ENCODE assay signal across 23 mouse cellular contexts in the genomic region with DNA sequence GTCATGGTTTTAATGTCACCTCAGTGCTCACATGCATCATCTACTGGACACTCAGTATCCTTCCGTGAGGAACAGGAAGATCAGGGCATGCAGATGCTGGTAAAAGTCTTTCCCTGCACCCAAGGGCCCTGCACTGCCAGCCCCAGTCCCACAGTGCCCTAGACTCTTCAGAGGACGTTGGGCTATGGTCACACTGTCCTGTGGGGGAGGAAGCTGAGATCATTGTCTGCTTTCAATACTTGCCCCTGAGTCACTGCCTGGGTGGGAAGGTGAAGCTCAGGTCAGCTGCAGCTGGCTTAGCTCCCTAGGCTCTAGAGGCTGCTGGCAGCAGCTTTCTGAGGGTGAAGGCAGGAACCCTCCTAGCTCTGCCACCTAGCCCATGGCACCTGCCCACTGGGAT. TPM values are rescaled to one million over a fixed set of nuclear protein-coding genes. Genes with fewer than 3 reads are reported as not detected.
A peak's percentile ranks its signal among the peaks of the same experiment; 100 is the strongest.
DNase-seq lines count a peak whose midpoint lies in the region; ATAC-seq and TF ChIP-seq lines count a peak whose summit lies in the region.
"Had no signal": no experiment of that assay in that cellular context is flagged by ENCODE, and none has a peak within 500 bp of the region (broad histone marks: within the 10 kb centered on the region; RNA-seq: fewer than 3 reads in every experiment).

No protein-coding gene starts in this region.

- no peak overlapping the region for H3K27ac ChIP-seq in heart, embryonic 10.5 days
- H3K27ac ChIP-seq in CH12.LX (ENCODE audit: insufficient read depth, low read depth): no peak overlapping the region
- H3K27ac ChIP-seq in intestine, embryonic 15.5 days: no peak overlapping the region
- no peak overlapping the region for H3K27ac ChIP-seq in liver, postnatal 0 days (ENCODE audit: low read depth)
- H3K27ac ChIP-seq: embryonic facial prominence, embryonic 12.5 days; forebrain, embryonic 12.5 days; heart, adult 2 months; heart, embryonic 13.5 days; hindbrain, embryonic 12.5 days had no signal

- no peaks in the 10 kb centered on the region for H3K79me2 ChIP-seq in CH12.LX (replicated peaks; ENCODE audit: control insufficient read depth, extremely low read depth, insufficient read depth, poor library complexity, severe bottlenecking)

- H3K4me3 ChIP-seq in heart, embryonic 10.5 days: no peak overlapping the region
- H3K4me3 ChIP-seq in CH12.LX (replicated peaks in 1 of 3; ENCODE audit: low read depth in 2 of 3, low read length in 2 of 3, poor library complexity in 1 of 3): no peak overlapping the region
- no peak overlapping the region for H3K4me3 ChIP-seq in intestine, embryonic 15.5 days (replicated peaks)
- no peak overlapping the region for H3K4me3 ChIP-seq in liver, postnatal 0 days (ENCODE audit: low read depth, low read length)
- H3K4me3 ChIP-seq: embryonic facial prominence, embryonic 12.5 days; forebrain, embryonic 12.5 days; heart, adult 2 months; heart, embryonic 13.5 days; hindbrain, embryonic 12.5 days had no signal

- in situ Hi-C loops in CH12.LX (cut with MboI; ENCODE audit: low pct_ligation_motif_present, low pct_unique_long_range_greater_than_20kb, low sequenced_read_pairs): no loop called here

- no peak overlapping the region for H3K9ac ChIP-seq in CH12.LX (ENCODE audit: insufficient read depth, low read depth)
- H3K9ac ChIP-seq in intestine, embryonic 15.5 days: no peak overlapping the region
- H3K9ac ChIP-seq in liver, postnatal 0 days (replicated peaks): no peak overlapping the region
- H3K9ac ChIP-seq: embryonic facial prominence, embryonic 12.5 days; forebrain, embryonic 12.5 days; heart, embryonic 13.5 days; hindbrain, embryonic 12.5 days had no signal

- TF ChIP-seq RAD21 in CH12.LX (IDR thresholded peaks at IDR 0.05; ENCODE audit: low read depth, low read length): no peak

- no peaks in the 10 kb centered on the region for H3K36me3 ChIP-seq in heart, embryonic 10.5 days
- no peaks in the 10 kb centered on the region for H3K36me3 ChIP-seq in CH12.LX (replicated peaks in 1 of 2; ENCODE audit: control insufficient read depth in 1 of 2, insufficient read depth in 1 of 2, low read length in 1 of 2)
- H3K36me3 ChIP-seq in intestine, embryonic 15.5 days: no peaks in the 10 kb centered on the region
- no peaks in the 10 kb centered on the region for H3K36me3 ChIP-seq in liver, postnatal 0 days (replicated peaks; ENCODE audit: insufficient read depth, low read length)
- H3K36me3 ChIP-seq: embryonic facial prominence, embryonic 12.5 days; forebrain, embryonic 12.5 days; heart, embryonic 13.5 days; hindbrain, embryonic 12.5 days had no signal

- no peaks in the 10 kb centered on the region for H3K27me3 ChIP-seq in heart, embryonic 10.5 days (ENCODE audit: insufficient read depth, poor library complexity, severe bottlenecking)
- no peaks in the 10 kb centered on the region for H3K27me3 ChIP-seq in CH12.LX (replicated peaks)
- no peaks in the 10 kb centered on the region for H3K27me3 ChIP-seq in intestine, embryonic 15.5 days (replicated peaks)
- H3K27me3 ChIP-seq in liver, postnatal 0 days (ENCODE audit: insufficient read depth, low read length): no peaks in the 10 kb centered on the region
- H3K27me3 ChIP-seq: embryonic facial prominence, embryonic 12.5 days; forebrain, embryonic 12.5 days; heart, embryonic 13.5 days; hindbrain, embryonic 12.5 days had no signal

- no peaks in the 10 kb centered on the region for H3K9me3 ChIP-seq in heart, embryonic 10.5 days
- no peaks in the 10 kb centered on the region for H3K9me3 ChIP-seq in CH12.LX (replicated peaks; ENCODE audit: low read length)
- no peaks in the 10 kb centered on the region for H3K9me3 ChIP-seq in intestine, embryonic 15.5 days
- no peaks in the 10 kb centered on the region for H3K9me3 ChIP-seq in liver, postnatal 0 days (ENCODE audit: low read length)
- H3K9me3 ChIP-seq: embryonic facial prominence, embryonic 12.5 days; forebrain, embryonic 12.5 days; heart, embryonic 13.5 days; hindbrain, embryonic 12.5 days had no signal

- DNase-seq in adrenal gland, adult 2 months: peak; percentile 43
- no peak for DNase-seq in adrenal gland, adult 18-20 months (ENCODE audit: low spot score in 2 of 2)
- peak; percentile 88 for DNase-seq in heart, adult 11 months
- DNase-seq in heart, embryonic 10.5 days (ENCODE audit: low spot score): no peak
- no peak for DNase-seq in CH12.LX (ENCODE audit: extremely low read depth)
- peak; percentile 16 to 35 for DNase-seq in natural killer cell, adult 2 months (ENCODE audit: low spot score in 2 of 2)
- DNase-seq in liver, postnatal 0 days: no peak
- DNase-seq: cerebellum, adult 2 months; cerebellum, postnatal 14 days; embryo, embryonic 11 days; gastrocnemius, postnatal 10 days; heart, adult 2 months; heart, postnatal 4 days; kidney, adult 11 months had no signal

- TF ChIP-seq EP300 in CH12.LX (IDR thresholded peaks at IDR 0.05; ENCODE audit: low read length): no peak
- TF ChIP-seq EP300 in liver, postnatal 0 days (IDR thresholded peaks at IDR 0.05; ENCODE audit: low read depth): no peak

- no peak for TF ChIP-seq POLR2A in CH12.LX (IDR thresholded peaks at IDR 0.05; ENCODE audit: low read depth, low read length)

- H3K4me2 ChIP-seq in CH12.LX (ENCODE audit: insufficient read depth, low read depth, poor library complexity, severe bottlenecking): no peak overlapping the region
- H3K4me2 ChIP-seq in intestine, embryonic 15.5 days (replicated peaks): no peak overlapping the region
- H3K4me2 ChIP-seq in liver, postnatal 0 days (ENCODE audit: low read depth, low read length): no peak overlapping the region
- H3K4me2 ChIP-seq: embryonic facial prominence, embryonic 12.5 days; forebrain, embryonic 12.5 days; heart, embryonic 13.5 days; hindbrain, embryonic 12.5 days had no signal

- dilution Hi-C loops in CH12.LX (cut with MboI; ENCODE audit: extremely low pct_ligation_motif_present, extremely low pct_unique_long_range_greater_than_20kb, low sequenced_read_pairs): no loop called here

- no peak for ATAC-seq in intestine, embryonic 15.5 days
- ATAC-seq in liver, postnatal 0 days: no peak
- ATAC-seq: forebrain, embryonic 16.5 days; hindbrain, embryonic 16.5 days; inflammation-experienced regulatory T-cells, adult 6 months had no signal

- no peak for TF ChIP-seq CTCF in CH12.LX (conservative IDR thresholded peaks at IDR 0.05 in 1 of 2, IDR thresholded peaks at IDR 0.05 in 1 of 2; ENCODE audit: low read depth in 2 of 2, low read length in 2 of 2)
- no peak for TF ChIP-seq CTCF in liver, postnatal 0 days (IDR thresholded peaks at IDR 0.05; ENCODE audit: low read depth)

- peaks cover 3% of the 10 kb centered on the region; the same call in 1 of the 2 replicates for H3K4me1 ChIP-seq in heart, embryonic 10.5 days
- H3K4me1 ChIP-seq in CH12.LX (ENCODE audit: control insufficient read depth in 1 of 2, insufficient read depth in 2 of 2): peaks cover 22 to 48% of the 10 kb centered on the region in 2 experiments
- H3K4me1 ChIP-seq in intestine, embryonic 15.5 days (replicated peaks): peaks cover 3% of the 10 kb centered on the region; the same call in 1 of the 2 replicates
- H3K4me1 ChIP-seq in liver, postnatal 0 days (ENCODE audit: insufficient read depth): peaks cover 8% of the 10 kb centered on the region; the same call in 1 of the 2 replicates
- H3K4me1 ChIP-seq: embryonic facial prominence, embryonic 12.5 days; forebrain, embryonic 12.5 days; heart, embryonic 13.5 days; hindbrain, embryonic 12.5 days had no signal

- WGBS in heart, embryonic 10.5 days: 68% methylated on average over 2 of the region's 2 CpGs
- 43% methylated on average over 2 of the region's 2 CpGs for WGBS in intestine, embryonic 15.5 days
- WGBS in liver, postnatal 0 days (ENCODE audit: insufficient replicate concordance): 51% methylated on average over 2 of the region's 2 CpGs

TF ChIP-seq in CH12.LX, 34 proteins besides CTCF, POLR2A, EP300 and RAD21:
- TF ChIP-seq MAFK (IDR thresholded peaks at IDR 0.05; ENCODE audit: insufficient replicate concordance, low read length) (no peak), BHLHE40 (IDR thresholded peaks at IDR 0.05; ENCODE audit: low read depth, low read length) (0 out of 2 replicates have a peak, but pooled peaks have one; percentile 9)

RNA-seq across cellular contexts. Expression of gene AA467197, which starts 19.3 kb away (rescaled TPM):
- 1 to 10 TPM; 1.4 to 2.5 TPM for total RNA-seq in adrenal gland, adult 2 months (2021)
- not detected in 2 replicates for polyA plus RNA-seq in adrenal gland, adult 2 months (2012; rRNA removed)
- 1 to 10 TPM; 1.2 to 3.2 TPM for total RNA-seq in adrenal gland, adult 18-20 months (2021)
- not detected in 2 replicates for polyA plus RNA-seq in heart, embryonic 10.5 days (2016; fragmentation: Nextera tagmentation; extraction: Ambion mirVana)
- total RNA-seq in CH12.LX (2012; rRNA removed) (13.7 and 30.4 TPM in 2 replicates), CH12.LX (2014; rRNA removed) (6.4 and 6.6 TPM in 2 replicates)
- polyA plus RNA-seq in CH12.LX (2012; ENCODE audit: insufficient read length, low read depth): 3.1 and 3.7 TPM in 2 replicates
- polyA plus RNA-seq in intestine, embryonic 15.5 days (2015; fragmentation: Nextera tagmentation; extraction: Ambion mirVana): 7.1 and 7.3 TPM in 2 replicates
- 6.0 and 6.8 TPM in 2 replicates for polyA plus RNA-seq in liver, postnatal 0 days (2015; fragmentation: Nextera tagmentation; extraction: Ambion mirVana)
- total RNA-seq: gastrocnemius, postnatal 4 days had no signal
- polyA plus RNA-seq: forebrain, embryonic 16.5 days; heart, adult 2 months had no signal

RNA-seq across cellular contexts. Expression of gene Gatm, which starts 44.9 kb away (rescaled TPM):
- 1 to 10 TPM; 4.4 to 6.6 TPM for total RNA-seq in adrenal gland, adult 2 months (2021)
- polyA plus RNA-seq in adrenal gland, adult 2 months (2012; rRNA removed): 2.3 and 3.3 TPM in 2 replicates
- total RNA-seq in adrenal gland, adult 18-20 months (2021): 1 to 10 TPM; 5.5 to 6.1 TPM
- polyA plus RNA-seq in heart, embryonic 10.5 days (2016; fragmentation: Nextera tagmentation; extraction: Ambion mirVana): 19.3 and 30.1 TPM in 2 replicates
- 35.9 and 46.0 TPM in 2 replicates for total RNA-seq in CH12.LX (2012; rRNA removed)
- 23.3 and 25.0 TPM in 2 replicates for total RNA-seq in CH12.LX (2014; rRNA removed)
- polyA plus RNA-seq in CH12.LX (2012; ENCODE audit: insufficient read length, low read depth): 8.8 and 13.0 TPM in 2 replicates
- polyA plus RNA-seq in intestine, embryonic 15.5 days (2015; fragmentation: Nextera tagmentation; extraction: Ambion mirVana): 18.9 and 23.9 TPM in 2 replicates
- polyA plus RNA-seq in liver, postnatal 0 days (2015; fragmentation: Nextera tagmentation; extraction: Ambion mirVana): 28.0 and 30.6 TPM in 2 replicates

RNA-seq across cellular contexts. Expression of gene Slc30a4, which starts 46.4 kb away (rescaled TPM):
- total RNA-seq in adrenal gland, adult 2 months (2021): 10 to 100 TPM; 27.3 to 30.7 TPM
- 3.8 and 5.0 TPM in 2 replicates for polyA plus RNA-seq in adrenal gland, adult 2 months (2012; rRNA removed)
- total RNA-seq in adrenal gland, adult 18-20 months (2021): 10 to 100 TPM; 26.3 to 32.9 TPM
- polyA plus RNA-seq in heart, embryonic 10.5 days (2016; fragmentation: Nextera tagmentation; extraction: Ambion mirVana): 5.4 and 5.9 TPM in 2 replicates
- total RNA-seq in CH12.LX (2012; rRNA removed) (10.5 and 11.4 TPM in 2 replicates), CH12.LX (2014; rRNA removed) (20.5 and 23.6 TPM in 2 replicates)
- polyA plus RNA-seq in CH12.LX (2012; ENCODE audit: insufficient read length, low read depth): 7.8 and 9.0 TPM in 2 replicates
- polyA plus RNA-seq in intestine, embryonic 15.5 days (2015; fragmentation: Nextera tagmentation; extraction: Ambion mirVana): 10.2 and 10.8 TPM in 2 replicates
- polyA plus RNA-seq in liver, postnatal 0 days (2015; fragmentation: Nextera tagmentation; extraction: Ambion mirVana): 1.6 and 1.7 TPM in 2 replicates

Comparison
In these comparisons a context has a peak if more than half of its experiments do, and no peak if none do; other contexts are left out.
1. DNase-seq: peak in adrenal gland, adult 2 months (single experiment), heart, adult 11 months (single experiment) and natural killer cell, adult 2 months (2 of 2); none in adrenal gland, adult 18-20 months (0 of 2), heart, embryonic 10.5 days (single experiment), CH12.LX (single experiment) and liver, postnatal 0 days (single experiment).